Mouse (Mus musculus): ENCODE data around the gene Mien1. TPM values are rescaled to one million over a fixed set of nuclear protein-coding genes. Genes with fewer than 3 reads are reported as not detected.

The Mien1 gene
- total and polyA plus RNA-seq, 2 experiments from 2014 or later: 70.0 to 259 TPM

- Histone ChIP-seq H3K4me2 (ENCODE audit: low read depth, low read length) (no peak overlapping the region), H3K9ac (replicated peaks; ENCODE audit: low read length) (no peak overlapping the region), H3K27me3 (ENCODE audit: insufficient read depth, low read length) (no peaks in the 10 kb centered on the region), H3K9me3 (ENCODE audit: low read length) (no peaks in the 10 kb centered on the region), H3K27ac (no peak overlapping the region), H3K4me1 (ENCODE audit: insufficient read depth, low read length) (no peaks in the 10 kb centered on the region), H3K4me3 (ENCODE audit: low read length) (no peak overlapping the region), H3K36me3 (ENCODE audit: insufficient read depth, low read length) (no peaks in the 10 kb centered on the region)
- 30% methylated on average over 4 of the region's 4 CpGs for whole genome bisulfite sequencing
- no peak for TF ChIP-seq CTCF (IDR thresholded peaks at IDR 0.05; ENCODE audit: low read depth)
- ATAC-seq: no peak
- DNase-seq (ENCODE audit: low spot score): no peak
Measured at GRCm38 (mm10) chr11:98472696-98473095, 33.9 kb upstream of the Mien1 start.

DNA sequence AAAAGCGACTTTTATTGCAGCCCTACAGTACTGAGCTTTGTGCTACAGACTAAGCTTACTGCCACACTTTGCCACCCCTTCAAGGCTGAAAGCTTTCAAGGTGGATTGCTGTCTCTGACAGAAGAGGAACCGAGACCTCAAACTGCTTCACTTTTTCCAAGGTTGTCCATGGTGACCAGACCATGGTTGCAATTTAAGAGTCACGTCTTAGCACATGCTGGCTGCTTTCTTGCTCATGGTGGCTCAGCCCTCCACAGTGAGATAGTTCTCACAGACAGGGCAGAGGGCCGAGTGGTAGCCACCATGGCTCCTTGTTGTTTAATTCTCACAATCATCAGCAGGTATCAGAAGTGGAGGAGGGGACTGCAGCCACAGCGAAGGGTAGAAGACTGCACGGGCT, 32.0 kb upstream of the Mien1 start:
- Histone ChIP-seq H3K36me3 (ENCODE audit: insufficient read depth, low read length) (no peaks in the 10 kb centered on the region), H3K4me3 (ENCODE audit: low read length) (no peak overlapping the region), H3K9me3 (ENCODE audit: low read length) (no peaks in the 10 kb centered on the region), H3K27ac (no peak overlapping the region), H3K27me3 (ENCODE audit: insufficient read depth, low read length) (no peaks in the 10 kb centered on the region), H3K9ac (replicated peaks; ENCODE audit: low read length) (no peak overlapping the region), H3K4me2 (ENCODE audit: low read depth, low read length) (no peak overlapping the region), H3K4me1 (ENCODE audit: insufficient read depth, low read length) (no peaks in the 10 kb centered on the region)
- TF ChIP-seq CTCF (IDR thresholded peaks at IDR 0.05; ENCODE audit: low read depth): no peak
- ATAC-seq: no peak
- DNase-seq (ENCODE audit: low spot score): no peak
- 86% methylated on average over 6 of the region's 6 CpGs for WGBS

DNA sequence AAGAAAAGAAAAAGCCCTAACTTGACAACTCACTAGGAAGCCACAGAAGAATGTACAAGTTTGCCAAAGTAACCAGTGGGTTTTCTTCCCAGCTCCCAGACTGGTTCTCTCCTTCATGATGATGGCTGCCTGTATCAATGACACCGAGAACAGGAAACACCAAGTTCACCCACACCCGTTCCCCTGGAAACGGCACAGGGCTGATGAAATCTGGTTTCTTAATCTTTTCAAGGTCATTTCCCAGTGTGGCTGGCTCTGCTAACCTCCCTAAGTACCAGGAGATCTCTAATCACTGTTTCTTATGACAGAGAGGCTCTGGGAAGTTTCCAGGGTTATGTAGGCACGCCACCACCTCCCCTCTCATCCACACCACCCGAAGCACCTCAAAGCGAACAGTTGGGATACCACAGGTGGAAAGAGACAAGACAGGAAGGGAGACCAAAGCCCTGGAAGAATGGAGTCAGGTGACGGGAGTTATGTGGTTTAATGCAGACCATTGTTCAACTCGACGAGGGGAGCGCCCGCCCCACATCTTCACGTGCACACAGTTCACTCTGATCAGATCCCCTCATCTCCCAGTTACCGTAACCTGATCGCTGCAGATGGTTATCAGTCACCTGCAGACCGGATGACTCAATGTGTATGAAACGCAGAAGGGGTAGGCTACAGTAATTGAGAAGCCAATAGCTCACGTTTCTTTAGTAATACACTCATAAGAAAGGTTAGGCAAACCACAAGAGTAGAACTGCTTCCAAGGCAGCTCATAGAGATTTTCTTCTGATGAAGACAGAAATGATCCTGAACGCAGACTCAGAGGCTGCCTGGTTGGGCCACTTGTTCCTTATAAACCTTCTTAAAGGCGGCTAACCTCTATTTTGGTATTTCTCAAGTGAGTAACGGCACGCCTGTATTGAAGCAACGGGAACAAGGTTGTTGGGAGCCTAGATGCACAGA, 31.2 kb upstream of the Mien1 start:
- TF ChIP-seq CTCF (IDR thresholded peaks at IDR 0.05; ENCODE audit: low read depth): no peak
- Histone ChIP-seq H3K9ac (replicated peaks; ENCODE audit: low read length) (no peak overlapping the region), H3K4me2 (ENCODE audit: low read depth, low read length) (no peak overlapping the region), H3K4me1 (ENCODE audit: insufficient read depth, low read length) (no peaks in the 10 kb centered on the region), H3K27me3 (ENCODE audit: insufficient read depth, low read length) (no peaks in the 10 kb centered on the region), H3K4me3 (ENCODE audit: low read length) (no peak overlapping the region), H3K9me3 (ENCODE audit: low read length) (no peaks in the 10 kb centered on the region), H3K27ac (no peak overlapping the region), H3K36me3 (ENCODE audit: insufficient read depth, low read length) (no peaks in the 10 kb centered on the region)
- ATAC-seq (no peak), DNase-seq (ENCODE audit: low spot score) (no peak)
- 83% methylated on average over 22 of the region's 22 CpGs for WGBS

GRCm38 (mm10) chr11:98464516-98464915, 25.7 kb upstream of the Mien1 start:
- H3K9me3 ChIP-seq (ENCODE audit: low read length): no peaks in the 10 kb centered on the region
- H3K4me1 ChIP-seq (ENCODE audit: insufficient read depth, low read length): no peaks in the 10 kb centered on the region
- no peaks in the 10 kb centered on the region for H3K36me3 ChIP-seq (ENCODE audit: insufficient read depth, low read length)
- DNase-seq (ENCODE audit: low spot score) (no peak), ATAC-seq (no peak)
- WGBS: 76% methylated on average over 6 of the region's 6 CpGs
- no peak overlapping the region for H3K4me3 ChIP-seq (ENCODE audit: low read length)
- H3K9ac ChIP-seq (replicated peaks; ENCODE audit: low read length): no peak overlapping the region
- H3K4me2 ChIP-seq (ENCODE audit: low read depth, low read length): no peak overlapping the region
- no peak overlapping the region for H3K27ac ChIP-seq
- H3K27me3 ChIP-seq (ENCODE audit: insufficient read depth, low read length): no peaks in the 10 kb centered on the region; the same call in 1 of the 2 replicates
- TF ChIP-seq CTCF (IDR thresholded peaks at IDR 0.05; ENCODE audit: low read depth): no peak

DNA sequence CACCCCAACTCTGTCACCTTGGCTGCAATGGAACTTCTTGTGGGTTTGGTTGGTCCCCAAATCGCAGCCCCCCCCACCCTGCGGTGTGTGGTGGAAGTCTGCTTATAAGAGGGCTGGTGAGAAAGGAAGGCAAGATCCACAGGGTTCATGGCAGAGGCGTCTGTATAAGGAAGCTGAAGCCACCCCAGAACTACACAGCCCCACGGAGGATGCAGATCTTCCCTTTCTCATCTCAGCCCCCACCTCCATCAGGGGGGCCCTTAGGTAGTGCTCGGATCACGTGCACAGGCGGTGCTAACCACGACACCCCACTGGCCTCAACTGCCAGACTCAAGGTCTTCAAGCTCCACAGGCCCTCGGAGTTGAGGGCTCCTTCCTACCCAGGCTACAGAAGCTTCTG, 25.1 kb upstream of the Mien1 start:
- no peak for ATAC-seq
- no peaks in the 10 kb centered on the region; the same call in 1 of the 2 replicates for H3K27me3 ChIP-seq (ENCODE audit: insufficient read depth, low read length)
- H3K4me3 ChIP-seq (ENCODE audit: low read length): no peak overlapping the region
- H3K4me2 ChIP-seq (ENCODE audit: low read depth, low read length): no peak overlapping the region
- H3K36me3 ChIP-seq (ENCODE audit: insufficient read depth, low read length): no peaks in the 10 kb centered on the region
- no peaks in the 10 kb centered on the region for H3K9me3 ChIP-seq (ENCODE audit: low read length)
- H3K27ac ChIP-seq: no peak overlapping the region
- 86% methylated on average over 9 of the region's 9 CpGs for WGBS
- TF ChIP-seq CTCF (IDR thresholded peaks at IDR 0.05; ENCODE audit: low read depth): no peak
- no peak for DNase-seq (ENCODE audit: low spot score)
- no peak overlapping the region for H3K9ac ChIP-seq (replicated peaks; ENCODE audit: low read length)
- no peaks in the 10 kb centered on the region for H3K4me1 ChIP-seq (ENCODE audit: insufficient read depth, low read length)

DNA sequence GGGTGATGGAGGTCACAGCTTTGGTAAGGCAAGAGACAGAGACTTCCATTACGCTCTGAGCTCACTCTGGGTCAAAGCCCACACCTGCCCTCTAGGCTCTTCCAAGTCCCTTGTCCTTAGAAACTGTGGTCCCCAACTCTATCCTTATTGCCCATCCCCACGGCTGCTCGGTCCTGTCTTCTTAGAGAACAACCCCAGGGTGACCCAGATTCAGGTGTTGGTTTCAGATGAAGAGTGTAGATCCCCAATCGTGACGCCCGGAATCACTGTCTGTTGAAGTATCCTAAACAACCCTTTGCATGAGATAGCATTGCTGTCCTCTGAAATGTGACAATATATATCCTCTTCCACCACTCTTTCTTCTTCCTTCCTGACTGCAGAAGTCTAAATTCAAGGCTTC, 23.5 kb upstream of the Mien1 start:
- Histone ChIP-seq H3K9me3 (ENCODE audit: low read length) (no peaks in the 10 kb centered on the region), H3K9ac (replicated peaks; ENCODE audit: low read length) (no peak overlapping the region), H3K27ac (no peak overlapping the region), H3K4me2 (ENCODE audit: low read depth, low read length) (no peak overlapping the region), H3K36me3 (ENCODE audit: insufficient read depth, low read length) (no peaks in the 10 kb centered on the region), H3K27me3 (ENCODE audit: insufficient read depth, low read length) (no peaks in the 10 kb centered on the region; the same call in 1 of the 2 replicates), H3K4me3 (ENCODE audit: low read length) (no peak overlapping the region), H3K4me1 (ENCODE audit: insufficient read depth, low read length) (peaks cover 1% of the 10 kb centered on the region; the same call in 1 of the 2 replicates)
- DNase-seq (ENCODE audit: low spot score): no peak
- WGBS: 93% methylated on average over 6 of the region's 6 CpGs
- ATAC-seq: no peak
- TF ChIP-seq CTCF (IDR thresholded peaks at IDR 0.05; ENCODE audit: low read depth): no peak
